Mouse (Mus musculus) heart, embryonic 14.5 days (tissue): ENCODE results near the gene Akap8l. TPM values are rescaled to one million over a fixed set of nuclear protein-coding genes. Genes with fewer than 3 reads are reported as not detected.

Experiments used
- ATAC-seq: fragments of 200-750 bp; cut with Nextera tagmentation; 2 replicates; pipeline ENCODE4 v1.8.0; 2017; ENCODE audit warnings: low read depth, moderate TSS enrichment; ENCODE audit not compliant: insufficient number of reproducible peaks, insufficient read depth, low FRiP score
- H3K27ac ChIP-seq, 2 experiments: fragments of 200-500 bp in 1 of 2; fragments of 300-500 bp in 1 of 2; sonication (generic) in 1 of 2; replicated peaks in 1 of 2; 2 replicates each; pipeline ENCODE4 v1.5.1; 2012 to 2014; ENCODE audit warnings: low read depth in 2 of 2, low read length in 2 of 2, control low read depth in 1 of 2, mild to moderate bottlenecking in 1 of 2, mixed read lengths in 1 of 2; ENCODE audit not compliant: control insufficient read depth in 1 of 2, insufficient read depth in 1 of 2
- H3K27me3 ChIP-seq: fragments of 300-500 bp; sonication (generic); 2 replicates; pipeline ENCODE4 v1.6.1; 2014; ENCODE audit warnings: mild to moderate bottlenecking, low read length, control low read depth; ENCODE audit not compliant: control insufficient read depth, insufficient read depth
- H3K36me3 ChIP-seq: fragments of 300-500 bp; sonication (generic); 2 replicates; pipeline ENCODE4 v1.6.1; 2014; ENCODE audit warnings: mild to moderate bottlenecking, control low read depth, low read length, mixed read lengths; ENCODE audit not compliant: control insufficient read depth, insufficient read depth
- H3K4me1 ChIP-seq, 2 experiments: fragments of 200-500 bp in 1 of 2; fragments of 300-500 bp in 1 of 2; sonication (generic) in 1 of 2; 2 replicates each; pipeline ENCODE4 v1.6.1; 2012 to 2014; ENCODE audit warnings: low read length in 2 of 2, control low read depth in 1 of 2, mixed read lengths in 1 of 2; ENCODE audit not compliant: control insufficient read depth in 2 of 2, insufficient read depth in 2 of 2
- H3K4me2 ChIP-seq: fragments of 300-500 bp; sonication (generic); 2 replicates; pipeline ENCODE4 v1.6.1; 2014; ENCODE audit warnings: mild to moderate bottlenecking, low read length
- H3K4me3 ChIP-seq, 2 experiments: fragments of 200-500 bp in 1 of 2; fragments of 300-500 bp in 1 of 2; sonication (generic) in 1 of 2; 2 replicates each; pipeline ENCODE4 v1.5.1; 2012 to 2014; ENCODE audit warnings: low read length in 2 of 2, mild to moderate bottlenecking in 2 of 2, control low read depth in 1 of 2, low read depth in 1 of 2, moderate library complexity in 1 of 2; ENCODE audit not compliant: control insufficient read depth in 1 of 2, insufficient read depth in 1 of 2
- H3K9ac ChIP-seq: fragments of 300-500 bp; sonication (generic); 2 replicates; pipeline ENCODE4 v1.6.1; 2014; ENCODE audit warnings: mild to moderate bottlenecking, low read length
- H3K9me3 ChIP-seq: fragments of 300-500 bp; sonication (generic); 2 replicates; pipeline ENCODE4 v1.6.1; 2016; ENCODE audit warnings: low read length, control low read depth; ENCODE audit not compliant: control insufficient read depth
- WGBS: fragments of 180-500 bp; shearing (Covaris S2); extraction: QIAGEN DNeasy Blood & Tissue Kit; methylation state at CpG from one replicate; pipeline ENCODE4 v1.1.7; 2014; 5-methylcytosine and 5-hydroxymethylcytosine counted together
- polyA plus RNA-seq: library from polyadenylated mRNA; unstranded; fragments of >200 nt; fragmentation: Nextera tagmentation; extraction: Ambion mirVana; gene quantifications from 2 replicates; pipeline ENCODE4 v1.2.1, GENCODE M21; 2014

The Akap8l gene
- polyA plus RNA-seq, 1 experiment from 2014 or later, result 84.1 TPM

GRCm38 (mm10) chr17:32364850-32365249, 14.4 kb upstream of the Akap8l start:
- Histone ChIP-seq H3K9ac (peak overlapping the region; percentile 93), H3K4me1 (peaks cover 10 to 23% of the 10 kb centered on the region in 2 experiments), H3K36me3 (peaks cover 34% of the 10 kb centered on the region), H3K27ac (peak overlapping the region; percentile 48 to 66), H3K27me3 (no peaks in the 10 kb centered on the region), H3K4me2 (peak overlapping the region; percentile 65), H3K9me3 (no peaks in the 10 kb centered on the region), H3K4me3 (peak overlapping the region in 1 of 2 experiments; percentile 85; a peak in 3 of 4 replicates)
- WGBS, result 43% methylated on average over 5 of the region's 5 CpGs
- ATAC-seq, result no peak

GRCm38 (mm10) chr17:32364331-32364730, 13.9 kb upstream of the Akap8l start:
- Histone ChIP-seq H3K36me3 (peaks cover 39% of the 10 kb centered on the region), H3K4me2 (peak overlapping the region; percentile 72), H3K27ac (peak overlapping the region; percentile 48 to 66), H3K9ac (peak overlapping the region; percentile 93), H3K4me1 (peaks cover 10 to 23% of the 10 kb centered on the region in 2 experiments), H3K4me3 (peak overlapping the region; percentile 76 to 85), H3K27me3 (no peaks in the 10 kb centered on the region), H3K9me3 (no peaks in the 10 kb centered on the region)
- ATAC-seq, result peak; percentile 91
- WGBS, result under 1% methylated on average over 27 of the region's 47 CpGs

- Histone ChIP-seq H3K4me2 (peak overlapping the region; percentile 72), H3K4me3 (peak overlapping the region; percentile 76 to 85), H3K27me3 (no peaks in the 10 kb centered on the region), H3K9ac (peak overlapping the region; percentile 93), H3K9me3 (no peaks in the 10 kb centered on the region), H3K27ac (peak overlapping the region; percentile 21 to 66), H3K4me1 (peaks cover 7 to 23% of the 10 kb centered on the region in 2 experiments), H3K36me3 (peaks cover 44% of the 10 kb centered on the region)
- WGBS, result 0% methylated on average over 20 of the region's 50 CpGs
- ATAC-seq, result peak; percentile 51
Measured at GRCm38 (mm10) chr17:32363821-32364301, 13.5 kb upstream of the Akap8l start.

- peak overlapping the region in 1 of 2 experiments; percentile 85; a peak in 1 of 4 replicates for H3K4me3 ChIP-seq
- H3K27me3 ChIP-seq, result no peaks in the 10 kb centered on the region
- H3K9ac ChIP-seq, result no peak overlapping the region; the same call in 1 of the 2 replicates
- ATAC-seq, result no peak
- 77% methylated on average over 4 of the region's 4 CpGs for WGBS
- no peaks in the 10 kb centered on the region for H3K9me3 ChIP-seq
- H3K4me1 ChIP-seq, result peaks cover 7 to 23% of the 10 kb centered on the region in 2 experiments
- H3K4me2 ChIP-seq, result peak overlapping the region; percentile 72; the same call in 1 of the 2 replicates
- H3K27ac ChIP-seq, result no peak overlapping the region
- peaks cover 56% of the 10 kb centered on the region for H3K36me3 ChIP-seq
Measured at GRCm38 (mm10) chr17:32362686-32363085, 12.3 kb upstream of the Akap8l start.

- Histone ChIP-seq H3K9me3 (no peaks in the 10 kb centered on the region), H3K9ac (no peak overlapping the region), H3K4me3 (no peak overlapping the region), H3K36me3 (peaks cover 77% of the 10 kb centered on the region), H3K27me3 (no peaks in the 10 kb centered on the region), H3K4me1 (peaks cover 7 to 17% of the 10 kb centered on the region in 2 experiments), H3K27ac (no peak overlapping the region), H3K4me2 (no peak overlapping the region)
- WGBS, result 88% methylated on average over 18 of the region's 18 CpGs
- no peak for ATAC-seq
Measured at GRCm38 (mm10) chr17:32359928-32360327, 9.5 kb upstream of the Akap8l start.

- H3K27ac ChIP-seq, result no peak overlapping the region
- H3K9me3 ChIP-seq, result no peaks in the 10 kb centered on the region
- H3K4me2 ChIP-seq, result no peak overlapping the region
- H3K4me1 ChIP-seq, result peaks cover 7 to 13% of the 10 kb centered on the region in 2 experiments
- no peak overlapping the region for H3K9ac ChIP-seq
- no peak overlapping the region for H3K4me3 ChIP-seq
- 91% methylated on average over 6 of the region's 6 CpGs for WGBS
- peaks cover 86% of the 10 kb centered on the region for H3K36me3 ChIP-seq
- no peak for ATAC-seq
- H3K27me3 ChIP-seq, result no peaks in the 10 kb centered on the region
Measured at GRCm38 (mm10) chr17:32358943-32359340, 8.5 kb upstream of the Akap8l start.

- Histone ChIP-seq H3K4me3 (no peak overlapping the region), H3K4me1 (peaks cover 7 to 11% of the 10 kb centered on the region in 2 experiments)
- 94% methylated on average over 7 of the region's 7 CpGs for WGBS
Measured at GRCm38 (mm10) chr17:32358192-32358942, 8.0 kb upstream of the Akap8l start.

More at GRCm38 (mm10) chr17:32358192-32358942, 8.0 kb upstream of the Akap8l start:
- ATAC-seq, result no peak
- Histone ChIP-seq H3K27me3 (no peaks in the 10 kb centered on the region), H3K4me2 (no peak overlapping the region), H3K9me3 (no peaks in the 10 kb centered on the region), H3K36me3 (peaks cover 92% of the 10 kb centered on the region), H3K9ac (no peak overlapping the region), H3K27ac (no peak overlapping the region)
